Mouse (Mus musculus) ZHBTc4 (cell line): ENCODE results near the gene Gm3591.
"Not testable (repeated sequence)": the region's sequence is repeated elsewhere in the genome, so short reads cannot be mapped to it uniquely, and the experiment has no call there.

ENCODE experiments used
- DNase-seq: peaks from one replicate; pipeline ENCODE4 v3.0.0-alpha.2; 2011; ENCODE audit warnings: low read depth, low spot score

Gm3591 gene

GRCm38 (mm10) chr14:6412382-6412781, at the start of gene Gm3591:
Gene Gm3591 (minus strand): TSS chr14:6412482.
- not testable (repeated sequence) for DNase-seq

GRCm38 (mm10) chr14:6444511-6444910, 32.2 kb upstream of the Gm3591 start, which contains the start of gene Gm3594:
Gene Gm3594 (minus strand): TSS chr14:6444611.
- DNase-seq = not testable (repeated sequence)

- DNase-seq = not testable (repeated sequence)
These were observed 28.5 kb upstream of the Gm3591 start for GRCm38 (mm10) chr14:6440774-6441173.

DNA sequence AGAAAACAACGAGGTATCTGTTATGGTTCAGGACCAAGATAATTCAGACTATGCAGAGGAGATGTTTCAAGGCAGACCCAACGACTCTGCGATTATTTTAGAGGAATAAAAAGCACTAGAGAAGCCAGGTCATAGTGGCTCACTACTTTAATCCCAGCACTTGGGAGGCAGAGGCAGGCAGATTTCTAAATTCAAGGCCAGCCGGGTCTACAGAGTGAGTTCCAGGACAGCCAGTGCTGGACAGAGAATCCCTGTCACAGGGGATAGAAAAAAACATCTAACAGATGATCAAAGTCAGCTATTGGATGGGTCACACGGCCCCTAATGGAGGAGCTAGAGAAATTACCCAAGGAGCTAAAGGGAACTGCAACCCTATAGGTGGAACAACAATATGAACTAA, 27.9 kb upstream of the Gm3591 start:
- not testable (repeated sequence) for DNase-seq

- DNase-seq = not testable (repeated sequence)
These were observed 14.5 kb upstream of the Gm3591 start for GRCm38 (mm10) chr14:6426766-6427165.

- not testable (repeated sequence) for DNase-seq
These were observed 14.1 kb upstream of the Gm3591 start for GRCm38 (mm10) chr14:6426353-6426752.

- not testable (repeated sequence) for DNase-seq
These were observed 22.1 kb downstream of the Gm3591 start, which contains the start of gene Gm16440 for GRCm38 (mm10) chr14:6390219-6390618. Gene Gm16440 (minus strand): TSS chr14:6390319.
